Mouse (Mus musculus): ENCODE results near the gene Hes5. TPM values are rescaled to one million over a fixed set of nuclear protein-coding genes. Genes with fewer than 3 reads are reported as not detected.

Gene Hes5
- total and polyA plus RNA-seq, 3 experiments, result not detected

GRCm38 (mm10) chr4:154957289-154957993 lies 3.3 kb upstream of the Hes5 start:
- DNase-seq (ENCODE audit: low read depth, low spot score), result no peak
- no peaks in the 10 kb centered on the region for H3K4me1 ChIP-seq (ENCODE audit: control insufficient read depth in 1 of 2, insufficient read depth in 2 of 2, low read length in 2 of 2)
- TF ChIP-seq CHD2 (IDR thresholded peaks at IDR 0.05; ENCODE audit: low read length) (no peak), SIN3A (IDR thresholded peaks at IDR 0.05; ENCODE audit: low read length) (no peak), ZMIZ1 (IDR thresholded peaks at IDR 0.05; ENCODE audit: low read depth, low read length) (no peak), MAFK (IDR thresholded peaks at IDR 0.05; ENCODE audit: borderline replicate concordance, low read depth, low read length) (no peak), CTCF (IDR thresholded peaks at IDR 0.05 in 2 of 3, conservative IDR thresholded peaks at IDR 0.05 in 1 of 3; ENCODE audit: control insufficient read depth in 1 of 3, insufficient read depth in 1 of 3, low read depth in 2 of 3, low read length in 3 of 3, poor library complexity in 1 of 3, severe bottlenecking in 1 of 3) (no peak), NRF1 (IDR thresholded peaks at IDR 0.05; ENCODE audit: insufficient read depth, low read depth, low read length, poor library complexity, severe bottlenecking) (no peak), ZNF384 (IDR thresholded peaks at IDR 0.05; ENCODE audit: low read depth, low read length) (no peak), KAT2A (conservative IDR thresholded peaks at IDR 0.05; ENCODE audit: low read depth, low read length) (no peak), E2F4 (IDR thresholded peaks at IDR 0.05; ENCODE audit: borderline replicate concordance, low read depth, low read length) (no peak), GABPA (IDR thresholded peaks at IDR 0.05; ENCODE audit: low read depth, low read length) (no peak), POLR2A (IDR thresholded peaks at IDR 0.05; ENCODE audit: control insufficient read depth in 1 of 2, insufficient read depth in 1 of 2, low read depth in 1 of 2, low read length in 2 of 2, poor library complexity in 1 of 2) (no peak), TAL1 (IDR thresholded peaks at IDR 0.05; ENCODE audit: low read length) (no peak), ELF1 (IDR thresholded peaks at IDR 0.05; ENCODE audit: low read depth, low read length) (no peak), POLR2AphosphoS2 (IDR thresholded peaks at IDR 0.05; ENCODE audit: low read length) (no peak), RCOR1 (IDR thresholded peaks at IDR 0.05; ENCODE audit: low read depth, low read length) (no peak), POLR2AphosphoS5 (IDR thresholded peaks at IDR 0.05; ENCODE audit: borderline replicate concordance, low read depth, low read length) (no peak), RAD21 (IDR thresholded peaks at IDR 0.05; ENCODE audit: low read depth, low read length) (no peak), USF1 (IDR thresholded peaks at IDR 0.05; ENCODE audit: low read depth, low read length) (no peak), NELFE (IDR thresholded peaks at IDR 0.05; ENCODE audit: low read depth, low read length) (no peak)

GRCm38 (mm10) chr4:154958171-154958570 lies 2.6 kb upstream of the Hes5 start:
- no peak for TF ChIP-seq USF2 (IDR thresholded peaks at IDR 0.05; ENCODE audit: borderline replicate concordance in 1 of 2, insufficient read depth in 1 of 2, low read depth in 1 of 2, low read length in 2 of 2)
- no peak for TF ChIP-seq E2F4 (IDR thresholded peaks at IDR 0.05; ENCODE audit: borderline replicate concordance, low read depth, low read length)
- TF ChIP-seq CTCF (IDR thresholded peaks at IDR 0.05 in 2 of 3, conservative IDR thresholded peaks at IDR 0.05 in 1 of 3; ENCODE audit: control insufficient read depth in 1 of 3, insufficient read depth in 1 of 3, low read depth in 2 of 3, low read length in 3 of 3, poor library complexity in 1 of 3, severe bottlenecking in 1 of 3), result no peak
- TF ChIP-seq BHLHE40 (IDR thresholded peaks at IDR 0.05; ENCODE audit: borderline replicate concordance, low read depth, low read length), result no peak
- TF ChIP-seq POLR2AphosphoS2 (IDR thresholded peaks at IDR 0.05; ENCODE audit: low read length), result no peak
- no peak for TF ChIP-seq USF1 (IDR thresholded peaks at IDR 0.05; ENCODE audit: low read depth, low read length)
- TF ChIP-seq EP300 (IDR thresholded peaks at IDR 0.05; ENCODE audit: low read depth in 1 of 2, low read length in 2 of 2), result no peak
- no peak for TF ChIP-seq GATA1 (IDR thresholded peaks at IDR 0.05; ENCODE audit: low read depth, low read length)
- no peak for TF ChIP-seq ZC3H11A (IDR thresholded peaks at IDR 0.05; ENCODE audit: low read depth, low read length)
- TF ChIP-seq GABPA (IDR thresholded peaks at IDR 0.05; ENCODE audit: low read depth, low read length), result no peak
- no peak for TF ChIP-seq MAZ (IDR thresholded peaks at IDR 0.05; ENCODE audit: low read depth, low read length)
- TF ChIP-seq POLR2AphosphoS5 (IDR thresholded peaks at IDR 0.05; ENCODE audit: borderline replicate concordance, low read depth, low read length), result no peak
- no peak for TF ChIP-seq MXI1 (IDR thresholded peaks at IDR 0.05; ENCODE audit: low read depth, low read length)
- DNase-seq (ENCODE audit: low read depth, low spot score), result no peak
- H3K36me3 ChIP-seq (ENCODE audit: control insufficient read depth in 1 of 2, insufficient read depth in 2 of 2, low read length in 2 of 2), result no peaks in the 10 kb centered on the region
- no peak overlapping the region for H3K27ac ChIP-seq (ENCODE audit: control insufficient read depth, low read depth, low read length)
- H3K4me3 ChIP-seq (ENCODE audit: control insufficient read depth in 1 of 2, insufficient read depth in 1 of 2, low read depth in 2 of 2, low read length in 2 of 2), result no peak overlapping the region
- H3K9me3 ChIP-seq (replicated peaks; ENCODE audit: insufficient read depth, low read length), result no peaks in the 10 kb centered on the region
- no peaks in the 10 kb centered on the region; a peak in 1 of 4 replicates for H3K4me1 ChIP-seq (ENCODE audit: control insufficient read depth in 1 of 2, insufficient read depth in 2 of 2, low read length in 2 of 2)
- H3K27me3 ChIP-seq (ENCODE audit: control insufficient read depth in 1 of 2, insufficient read depth in 2 of 2, low read length in 2 of 2), result peaks cover 0 to 12% of the 10 kb centered on the region in 2 experiments; a peak in 2 of 4 replicates
- no peaks in the 10 kb centered on the region for H3K79me2 ChIP-seq (ENCODE audit: control insufficient read depth, insufficient read depth, low read length, poor library complexity)
- H3K9ac ChIP-seq (ENCODE audit: control insufficient read depth, low read depth, low read length, poor library complexity, severe bottlenecking), result no peak overlapping the region

More at GRCm38 (mm10) chr4:154957289-154957993, 3.3 kb upstream of the Hes5 start:
- Histone ChIP-seq H3K36me3 (ENCODE audit: control insufficient read depth in 1 of 2, insufficient read depth in 2 of 2, low read length in 2 of 2) (no peaks in the 10 kb centered on the region), H3K9ac (ENCODE audit: control insufficient read depth, low read depth, low read length, poor library complexity, severe bottlenecking) (no peak overlapping the region), H3K4me3 (ENCODE audit: control insufficient read depth in 1 of 2, insufficient read depth in 1 of 2, low read depth in 2 of 2, low read length in 2 of 2) (no peak overlapping the region), H3K79me2 (ENCODE audit: control insufficient read depth, insufficient read depth, low read length, poor library complexity) (no peaks in the 10 kb centered on the region), H3K27me3 (ENCODE audit: control insufficient read depth in 1 of 2, insufficient read depth in 2 of 2, low read length in 2 of 2) (peaks cover 0 to 14% of the 10 kb centered on the region in 2 experiments; a peak in 2 of 4 replicates), H3K27ac (ENCODE audit: control insufficient read depth, low read depth, low read length) (no peak overlapping the region), H3K9me3 (replicated peaks; ENCODE audit: insufficient read depth, low read length) (no peaks in the 10 kb centered on the region)

Measured in MEL (cell line).